Mouse (Mus musculus) embryonic fibroblast, embryonic 13.5 days (primary cell): ENCODE data around the gene Msh6.
"Not testable (repeated sequence)": the region's sequence is repeated elsewhere in the genome, so short reads cannot be mapped to it uniquely, and the experiment has no call there.

Experiments used
- CTCF ChIP-seq: IDR thresholded peaks from 2 replicates; pipeline ENCODE4 v1.5.1; 2011; ENCODE audit warnings: mild to moderate bottlenecking, control low read depth, low read length, moderate library complexity, borderline replicate concordance; ENCODE audit not compliant: insufficient read depth
- POLR2A ChIP-seq: IDR thresholded peaks from 2 replicates; pipeline ENCODE4 v1.6.1; 2011; ENCODE audit warnings: low read depth, mild to moderate bottlenecking, control low read depth, low read length, moderate library complexity

- not testable (repeated sequence) for TF ChIP-seq CTCF, POLR2A
Measured at GRCm38 (mm10) chr17:87959406-87959805, 15.5 kb upstream of the Msh6 start.
